Mouse (Mus musculus): ENCODE data around the gene Comt. TPM values are rescaled to one million over a fixed set of nuclear protein-coding genes. Genes with fewer than 3 reads are reported as not detected.
A peak's percentile ranks its signal among the peaks of the same experiment; 100 is the strongest.

Gene Comt
- polyA plus RNA-seq, 1 experiment from 2014 or later, result 113 TPM

DNA sequence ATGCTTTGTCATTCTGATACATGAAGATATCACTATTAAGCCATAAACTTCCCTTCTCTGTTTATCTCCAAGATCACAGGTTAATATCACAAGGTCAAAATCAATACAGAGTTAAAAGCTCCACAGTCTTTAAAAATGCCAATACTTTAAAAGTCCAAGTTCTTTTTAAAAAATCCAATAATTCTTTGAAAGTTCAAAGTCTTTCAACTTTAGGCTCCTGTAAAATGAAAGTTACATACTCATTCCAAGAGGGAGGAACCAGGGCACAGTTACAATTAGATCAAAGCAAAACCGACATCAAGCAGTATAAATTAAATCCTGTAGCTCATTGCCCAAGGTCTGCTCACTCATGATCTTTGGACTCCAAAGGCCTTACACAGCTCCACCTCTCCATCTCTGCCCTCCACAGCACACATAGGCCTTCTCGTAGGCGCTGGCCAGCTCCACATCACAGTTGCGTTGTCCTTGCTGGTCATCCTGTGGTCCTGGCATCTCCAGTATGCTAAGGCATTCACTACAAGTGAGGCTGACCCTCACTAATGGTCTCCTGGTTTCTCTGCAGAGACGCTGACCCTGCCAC lies 6.8 kb upstream of the Comt start:
- H3K9ac ChIP-seq, result no peak overlapping the region
- H3K27ac ChIP-seq, result no peak overlapping the region
- H3K9me3 ChIP-seq (replicated peaks), result no peaks in the 10 kb centered on the region
- no peak overlapping the region for H3K4me3 ChIP-seq
- H3K4me2 ChIP-seq, result no peak overlapping the region
- H3K36me3 ChIP-seq, result peaks cover 9% of the 10 kb centered on the region
- 93% methylated on average over 5 of the region's 5 CpGs for WGBS
- ATAC-seq (replicated peaks; ENCODE audit: insufficient number of reproducible peaks, insufficient read depth, low FRiP score, low read depth), result no peak
- H3K27me3 ChIP-seq, result no peaks in the 10 kb centered on the region
- H3K4me1 ChIP-seq (replicated peaks), result 0 out of 2 replicates have a peak, but pooled peaks cover 7% of the 10 kb centered on the region

DNA sequence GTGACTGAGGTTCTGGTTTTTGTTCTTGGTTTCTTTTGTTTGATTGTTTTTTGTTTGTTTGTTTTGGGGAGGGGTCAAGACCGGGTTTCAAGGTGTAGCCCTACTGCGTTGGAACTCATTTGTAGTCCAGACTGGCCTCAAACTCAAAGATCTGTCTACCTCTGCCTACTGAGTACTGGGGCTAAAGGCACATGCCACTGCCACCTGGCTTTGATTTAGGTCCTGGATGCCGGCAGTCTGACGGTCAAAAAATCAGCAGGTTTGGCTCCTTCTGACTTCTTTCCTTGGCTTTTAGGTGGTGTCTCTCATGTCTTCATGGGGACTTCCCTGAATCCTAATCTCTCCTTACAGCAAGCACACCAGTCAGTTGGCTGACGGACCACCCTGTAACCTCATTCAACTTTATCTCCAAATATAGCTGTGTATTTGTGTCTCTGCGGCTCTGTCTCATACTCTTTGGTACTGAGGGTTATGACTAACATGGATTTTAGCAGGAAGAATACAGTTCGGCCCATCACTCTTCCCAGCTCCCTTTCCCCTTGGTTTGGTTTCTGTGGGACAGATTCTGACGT lies 4.1 kb upstream of the Comt start:
- ATAC-seq (replicated peaks; ENCODE audit: insufficient number of reproducible peaks, insufficient read depth, low FRiP score, low read depth), result no peak
- Histone ChIP-seq H3K4me2 (no peak overlapping the region), H3K36me3 (peaks cover 4% of the 10 kb centered on the region), H3K4me3 (no peak overlapping the region), H3K27ac (no peak overlapping the region), H3K9me3 (replicated peaks) (no peaks in the 10 kb centered on the region), H3K9ac (no peak overlapping the region), H3K4me1 (replicated peaks) (peaks cover 18% of the 10 kb centered on the region), H3K27me3 (no peaks in the 10 kb centered on the region)
- 81% methylated on average over 8 of the region's 8 CpGs for WGBS

DNA sequence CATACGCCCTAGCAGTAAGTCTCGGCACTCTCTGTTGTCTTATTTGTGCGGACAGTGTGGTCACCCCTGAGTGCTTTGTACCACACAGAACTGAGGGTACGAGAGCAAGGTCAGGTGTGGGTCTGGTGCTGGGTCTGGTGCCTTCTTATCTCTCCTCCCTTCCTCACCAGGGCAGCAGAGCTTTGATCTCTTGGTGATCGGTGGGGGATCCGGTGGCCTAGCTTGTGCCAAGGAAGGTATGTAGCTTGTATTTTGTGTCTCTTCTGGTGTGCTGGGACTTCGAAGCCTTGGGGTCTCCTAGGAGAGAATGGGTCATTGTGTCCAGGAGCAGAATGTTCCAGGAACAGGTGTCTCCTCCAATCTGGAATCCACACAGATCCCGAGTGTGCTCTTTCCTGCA lies 3.0 kb upstream of the Comt start:
- no peaks in the 10 kb centered on the region for H3K27me3 ChIP-seq
- no peak overlapping the region for H3K4me3 ChIP-seq
- no peak overlapping the region for H3K9ac ChIP-seq
- peaks cover 3% of the 10 kb centered on the region for H3K36me3 ChIP-seq
- H3K4me1 ChIP-seq (replicated peaks), result peaks cover 28% of the 10 kb centered on the region
- no peaks in the 10 kb centered on the region for H3K9me3 ChIP-seq (replicated peaks)
- ATAC-seq (replicated peaks; ENCODE audit: insufficient number of reproducible peaks, insufficient read depth, low FRiP score, low read depth), result no peak
- H3K27ac ChIP-seq, result no peak overlapping the region
- 75% methylated on average over 8 of the region's 8 CpGs for WGBS
- H3K4me2 ChIP-seq, result no peak overlapping the region

DNA sequence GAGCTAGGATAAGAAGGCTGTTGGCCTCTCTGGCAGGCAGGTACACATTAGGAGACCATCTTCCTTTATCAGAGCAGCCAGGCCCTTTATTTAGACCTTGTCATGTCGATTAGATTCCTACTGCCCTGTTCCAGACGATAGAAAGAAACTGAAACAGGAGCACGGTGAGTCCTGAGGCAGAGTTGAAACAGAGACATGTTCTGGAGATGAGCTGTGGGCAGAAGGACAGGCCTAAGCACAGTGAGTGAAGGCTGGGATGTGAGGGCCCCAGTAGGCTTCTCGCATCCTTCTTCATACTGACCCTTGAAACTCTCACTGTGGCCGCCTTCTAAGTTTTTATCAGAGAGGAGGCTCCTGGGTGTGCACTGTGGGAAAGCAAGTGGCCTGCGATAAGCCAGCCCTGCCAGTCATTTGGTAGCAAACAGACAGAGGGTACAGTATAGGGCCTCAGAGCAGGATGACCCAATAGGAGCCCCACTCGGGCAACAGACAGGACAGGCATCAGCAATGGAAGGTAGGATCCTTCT lies 1.9 kb upstream of the Comt start:
- H3K27me3 ChIP-seq, result no peaks in the 10 kb centered on the region
- no peak for ATAC-seq (replicated peaks; ENCODE audit: insufficient number of reproducible peaks, insufficient read depth, low FRiP score, low read depth)
- no peak overlapping the region for H3K4me2 ChIP-seq
- H3K9ac ChIP-seq, result no peak overlapping the region
- no peak overlapping the region for H3K27ac ChIP-seq
- no peaks in the 10 kb centered on the region for H3K9me3 ChIP-seq (replicated peaks)
- peaks cover 38% of the 10 kb centered on the region for H3K4me1 ChIP-seq (replicated peaks)
- 64% methylated on average over 7 of the region's 7 CpGs for WGBS
- no peak overlapping the region for H3K4me3 ChIP-seq
- H3K36me3 ChIP-seq, result no peaks in the 10 kb centered on the region

DNA sequence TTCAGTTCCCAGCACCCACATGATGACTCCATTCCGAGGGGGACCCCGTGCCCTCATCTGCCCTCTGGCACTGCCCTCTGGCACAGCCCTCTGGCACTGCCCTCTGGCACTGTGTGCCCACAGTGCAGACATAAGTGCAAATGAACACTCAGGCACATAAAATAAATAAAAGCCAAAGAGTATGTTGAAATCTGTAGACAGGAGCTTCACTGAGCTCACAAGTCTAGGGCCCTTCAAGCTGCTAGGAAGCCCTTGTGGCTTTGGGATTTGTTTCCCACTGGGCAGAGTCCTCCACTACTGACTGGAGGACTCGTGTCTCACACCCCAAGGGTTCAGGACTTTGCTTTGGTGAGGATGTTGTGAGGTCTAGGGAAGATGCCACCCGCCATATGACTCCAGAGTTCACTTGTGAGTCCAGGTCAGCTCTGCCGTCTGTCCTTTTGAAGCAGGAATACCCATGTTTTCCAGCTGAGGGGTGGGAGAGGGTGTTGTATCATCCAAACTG lies 1.4 kb upstream of the Comt start:
- no peak overlapping the region for H3K9ac ChIP-seq
- peaks cover 3% of the 10 kb centered on the region; the same call in 1 of the 2 replicates for H3K36me3 ChIP-seq
- 83% methylated on average over 5 of the region's 5 CpGs for WGBS
- H3K9me3 ChIP-seq (replicated peaks), result no peaks in the 10 kb centered on the region
- no peaks in the 10 kb centered on the region for H3K27me3 ChIP-seq
- no peak for ATAC-seq (replicated peaks; ENCODE audit: insufficient number of reproducible peaks, insufficient read depth, low FRiP score, low read depth)
- H3K27ac ChIP-seq, result no peak overlapping the region
- no peak overlapping the region for H3K4me2 ChIP-seq
- H3K4me1 ChIP-seq (replicated peaks), result peaks cover 41% of the 10 kb centered on the region
- no peak overlapping the region for H3K4me3 ChIP-seq

GRCm38 (mm10) chr16:18426215-18426791 lies 349 bp downstream of the Comt start, which contains the start of gene Txnrd2:
Txnrd2 (plus strand) TSS chr16:18426384.
- ATAC-seq (replicated peaks; ENCODE audit: insufficient number of reproducible peaks, insufficient read depth, low FRiP score, low read depth), result peak; percentile 81
- Histone ChIP-seq H3K36me3 (peaks cover 14% of the 10 kb centered on the region; the same call in 1 of the 2 replicates), H3K9me3 (replicated peaks) (no peaks in the 10 kb centered on the region), H3K27me3 (no peaks in the 10 kb centered on the region), H3K27ac (peak within 1 kb of the TSS; percentile 82), H3K4me1 (replicated peaks) (peaks cover 41% of the 10 kb centered on the region), H3K4me2 (peak within 1 kb of the TSS; percentile 90), H3K4me3 (peak within 1 kb of the TSS; percentile 89), H3K9ac (peak within 1 kb of the TSS; percentile 92)
- under 1% methylated on average over 52 of the region's 52 CpGs for WGBS

DNA sequence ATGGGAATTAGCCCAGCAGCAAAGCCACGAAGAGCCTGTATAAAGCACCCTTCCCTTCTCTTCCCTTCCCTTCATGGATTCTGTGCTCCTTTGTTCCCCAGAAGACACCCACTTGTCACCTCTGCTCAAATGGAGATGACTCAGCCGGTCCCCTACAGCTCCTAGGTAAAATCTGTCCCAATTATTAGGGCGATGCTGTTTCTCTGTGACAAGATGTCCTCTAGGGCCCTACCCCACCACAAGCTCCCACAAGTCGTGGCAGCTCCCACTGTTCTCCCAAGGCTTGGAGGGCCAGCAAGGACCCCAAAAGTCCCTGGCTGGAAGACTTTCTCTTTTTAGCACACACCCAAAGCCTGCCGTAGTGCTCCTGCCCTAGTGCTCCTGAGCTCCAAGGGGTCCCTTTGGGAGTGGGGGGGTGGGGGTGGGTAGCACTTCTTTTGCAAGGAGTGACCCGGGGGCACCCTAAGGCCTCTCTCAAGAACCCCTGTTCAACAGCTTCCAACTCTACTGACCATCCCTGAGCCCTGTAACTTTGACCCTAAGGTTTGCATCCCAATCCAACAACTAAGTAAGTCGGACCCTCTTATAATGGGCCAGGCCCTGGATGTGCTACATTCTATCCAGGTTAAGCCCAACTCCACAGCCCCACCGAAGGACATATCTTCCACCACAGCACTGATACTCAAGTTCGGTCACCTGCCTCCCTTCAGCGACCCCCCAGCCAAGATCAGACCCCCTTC lies 1.0 kb downstream of the Comt start:
- H3K4me2 ChIP-seq, result peak overlapping the region; percentile 90
- WGBS, result 17% methylated on average over 10 of the region's 10 CpGs
- ATAC-seq (replicated peaks; ENCODE audit: insufficient number of reproducible peaks, insufficient read depth, low FRiP score, low read depth), result no peak; the same call in none of the 2 replicates
- H3K9ac ChIP-seq, result peak overlapping the region; percentile 92
- H3K4me3 ChIP-seq, result peak overlapping the region; percentile 89
- H3K27me3 ChIP-seq, result no peaks in the 10 kb centered on the region
- H3K4me1 ChIP-seq (replicated peaks), result peaks cover 41% of the 10 kb centered on the region
- no peaks in the 10 kb centered on the region for H3K9me3 ChIP-seq (replicated peaks)
- H3K36me3 ChIP-seq, result peaks cover 14% of the 10 kb centered on the region; the same call in 1 of the 2 replicates
- peak overlapping the region; percentile 82 for H3K27ac ChIP-seq

GRCm38 (mm10) chr16:18424364-18425045 lies 2.1 kb downstream of the Comt start:
- peak overlapping the region; percentile 30; the same call in 1 of the 2 replicates for H3K9ac ChIP-seq
- no peak for ATAC-seq (replicated peaks; ENCODE audit: insufficient number of reproducible peaks, insufficient read depth, low FRiP score, low read depth)
- 64% methylated on average over 11 of the region's 11 CpGs for WGBS
- peaks cover 14% of the 10 kb centered on the region; the same call in 1 of the 2 replicates for H3K36me3 ChIP-seq
- peak overlapping the region; percentile 89 for H3K4me3 ChIP-seq
- H3K27ac ChIP-seq, result peak overlapping the region; percentile 64
- H3K27me3 ChIP-seq, result no peaks in the 10 kb centered on the region
- H3K9me3 ChIP-seq (replicated peaks), result no peaks in the 10 kb centered on the region
- H3K4me1 ChIP-seq (replicated peaks), result peaks cover 41% of the 10 kb centered on the region
- peak overlapping the region; percentile 90 for H3K4me2 ChIP-seq

DNA sequence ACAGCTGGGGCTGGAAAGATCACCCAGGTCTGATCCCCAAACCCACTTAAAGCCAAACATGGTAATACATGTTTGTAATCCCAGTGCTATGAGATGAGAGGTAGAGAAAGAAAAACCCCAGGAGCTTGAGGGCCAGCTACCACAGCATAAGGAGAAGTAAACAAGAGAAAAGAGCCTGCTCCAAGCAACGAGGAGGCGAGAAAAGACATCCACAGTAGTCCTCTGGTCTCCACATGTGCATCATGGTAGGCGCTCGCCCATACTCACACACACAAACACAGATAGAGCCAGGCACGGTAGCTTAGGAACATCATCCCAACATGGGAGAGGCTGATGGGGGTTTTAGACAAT lies 2.8 kb downstream of the Comt start:
- H3K9ac ChIP-seq, result no peak overlapping the region
- no peaks in the 10 kb centered on the region for H3K9me3 ChIP-seq (replicated peaks)
- H3K4me2 ChIP-seq, result peak overlapping the region; percentile 17; the same call in 1 of the 2 replicates
- WGBS, result 75% methylated on average over 5 of the region's 5 CpGs
- H3K4me1 ChIP-seq (replicated peaks), result peaks cover 42% of the 10 kb centered on the region
- H3K36me3 ChIP-seq, result peaks cover 14% of the 10 kb centered on the region; the same call in 1 of the 2 replicates
- H3K27ac ChIP-seq, result peak overlapping the region; percentile 64
- no peak overlapping the region for H3K4me3 ChIP-seq
- ATAC-seq (replicated peaks; ENCODE audit: insufficient number of reproducible peaks, insufficient read depth, low FRiP score, low read depth), result no peak
- H3K27me3 ChIP-seq, result no peaks in the 10 kb centered on the region

GRCm38 (mm10) chr16:18423203-18423914 lies 3.3 kb downstream of the Comt start:
- no peak for ATAC-seq (replicated peaks; ENCODE audit: insufficient number of reproducible peaks, insufficient read depth, low FRiP score, low read depth)
- WGBS, result 71% methylated on average over 7 of the region's 7 CpGs
- peaks cover 14% of the 10 kb centered on the region; the same call in 1 of the 2 replicates for H3K36me3 ChIP-seq
- no peak overlapping the region for H3K9ac ChIP-seq
- H3K4me2 ChIP-seq, result 0 out of 2 replicates have a peak overlapping the region, but pooled peaks have one; percentile 17
- peak overlapping the region; percentile 64 for H3K27ac ChIP-seq
- no peak overlapping the region for H3K4me3 ChIP-seq
- H3K9me3 ChIP-seq (replicated peaks), result no peaks in the 10 kb centered on the region
- no peaks in the 10 kb centered on the region for H3K27me3 ChIP-seq
- peaks cover 37% of the 10 kb centered on the region for H3K4me1 ChIP-seq (replicated peaks)
